Mouse (Mus musculus) stomach, postnatal 0 days (tissue): ENCODE results near the gene Sh3kbp1.

ENCODE experiments used
- CTCF ChIP-seq: IDR thresholded peaks from 2 replicates; pipeline ENCODE4 v1.5.1; 2016; ENCODE audit warnings: antibody characterized with exemption, low read depth, mild to moderate bottlenecking, moderate library complexity
- EP300 ChIP-seq: optimal IDR thresholded peaks from 2 replicates; pipeline ENCODE3; 2016; ENCODE audit warnings: antibody characterized with exemption

GRCm38 (mm10) chrX:159915125-159915524 lies 288.1 kb downstream of the Sh3kbp1 start:
- TF ChIP-seq CTCF (peak; percentile 48), EP300 (no peak)
